Mouse (Mus musculus) ovary, postnatal 14 days (tissue): ENCODE measurements at regions not wholly inside any gene's neighbourhood (a gene's known extent, or its start where the extent isn't known, plus 50 kb on each side); places are given as distances from the start of the nearest gene placed in this dataset.
A peak's percentile ranks its signal among the peaks of the same experiment; 100 is the strongest.

Source experiments
- DNase-seq: peaks from one replicate; pipeline ENCODE4 v3.0.0; 2022; ENCODE audit warnings: low spot score

GRCm38 (mm10) chr16:76718147-76718546, 295.4 kb upstream of the Usp25 start:
- no peak for DNase-seq

DNA sequence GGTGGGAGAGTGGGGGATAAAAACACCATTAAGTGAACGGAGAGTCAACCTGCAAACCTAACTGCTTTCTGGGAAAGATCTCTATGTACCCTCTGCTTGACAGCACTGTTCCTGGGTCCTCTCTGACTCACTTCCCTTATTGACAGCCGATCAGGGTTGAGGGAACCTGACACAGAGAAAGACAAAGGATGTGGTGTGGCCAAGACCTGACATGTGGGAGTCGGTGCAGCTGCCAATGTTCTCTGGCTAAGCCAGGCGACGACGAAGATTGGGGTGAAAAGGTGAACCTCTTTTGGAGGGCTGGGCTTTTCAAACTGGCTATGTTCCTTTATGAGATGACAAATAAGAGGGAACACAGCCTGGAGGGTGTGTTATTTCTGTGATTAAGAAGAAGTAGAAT, 318.6 kb upstream of the Usp25 start:
- peak; percentile 8 for DNase-seq

DNA sequence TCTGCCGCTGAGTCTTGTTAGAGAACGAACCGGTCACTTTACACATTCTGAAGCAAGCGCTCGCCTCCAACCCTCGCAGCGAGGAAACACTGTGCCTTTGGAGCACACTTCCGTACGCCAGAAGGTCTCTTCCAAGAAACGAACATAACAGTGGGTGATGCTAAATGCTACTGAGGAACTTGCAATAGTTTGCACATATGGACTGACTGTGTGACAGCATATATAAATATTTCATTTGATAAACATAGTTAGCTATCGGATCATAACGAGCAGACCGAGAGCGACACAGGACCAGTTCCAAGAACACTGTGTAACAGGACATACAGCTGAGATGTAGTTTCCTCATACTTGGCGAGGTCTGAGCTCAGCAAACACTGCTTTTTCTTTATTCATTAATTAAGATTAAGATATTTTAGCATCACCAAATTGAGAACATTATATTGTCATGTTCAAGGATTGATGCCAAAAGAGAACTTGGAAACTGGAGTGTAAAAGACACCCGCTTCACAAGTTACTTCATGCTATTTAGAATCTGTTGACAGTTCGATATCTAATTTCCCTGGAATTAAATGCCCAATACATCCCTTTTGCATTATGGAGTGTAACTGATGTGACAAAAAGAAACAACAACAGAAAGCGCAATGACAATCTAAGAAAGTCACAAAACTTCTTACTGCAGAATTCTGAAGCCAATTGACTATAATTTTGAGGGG, 314.3 kb upstream of the Nrip1 start:
- no peak for DNase-seq

DNA sequence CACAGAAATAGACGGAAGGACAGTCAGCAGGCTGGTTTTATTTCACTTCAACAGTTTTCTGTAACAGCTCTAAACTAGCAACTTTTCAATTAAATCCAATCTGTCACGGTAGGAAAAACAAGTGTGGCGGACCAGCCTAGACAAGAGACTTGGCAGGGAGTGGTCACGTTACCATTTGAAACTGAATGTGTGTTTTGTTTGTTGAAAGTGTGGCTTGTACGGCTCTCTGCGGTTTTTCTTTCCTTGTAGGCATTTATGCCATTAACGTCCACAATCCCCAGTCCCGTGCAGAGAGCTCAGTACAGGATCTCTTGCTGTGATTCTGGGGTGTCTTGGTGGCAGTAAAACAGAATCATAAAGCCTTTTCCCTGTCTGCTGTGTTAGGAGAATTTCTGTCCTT, 311.9 kb upstream of the Nrip1 start:
- no peak for DNase-seq

DNA sequence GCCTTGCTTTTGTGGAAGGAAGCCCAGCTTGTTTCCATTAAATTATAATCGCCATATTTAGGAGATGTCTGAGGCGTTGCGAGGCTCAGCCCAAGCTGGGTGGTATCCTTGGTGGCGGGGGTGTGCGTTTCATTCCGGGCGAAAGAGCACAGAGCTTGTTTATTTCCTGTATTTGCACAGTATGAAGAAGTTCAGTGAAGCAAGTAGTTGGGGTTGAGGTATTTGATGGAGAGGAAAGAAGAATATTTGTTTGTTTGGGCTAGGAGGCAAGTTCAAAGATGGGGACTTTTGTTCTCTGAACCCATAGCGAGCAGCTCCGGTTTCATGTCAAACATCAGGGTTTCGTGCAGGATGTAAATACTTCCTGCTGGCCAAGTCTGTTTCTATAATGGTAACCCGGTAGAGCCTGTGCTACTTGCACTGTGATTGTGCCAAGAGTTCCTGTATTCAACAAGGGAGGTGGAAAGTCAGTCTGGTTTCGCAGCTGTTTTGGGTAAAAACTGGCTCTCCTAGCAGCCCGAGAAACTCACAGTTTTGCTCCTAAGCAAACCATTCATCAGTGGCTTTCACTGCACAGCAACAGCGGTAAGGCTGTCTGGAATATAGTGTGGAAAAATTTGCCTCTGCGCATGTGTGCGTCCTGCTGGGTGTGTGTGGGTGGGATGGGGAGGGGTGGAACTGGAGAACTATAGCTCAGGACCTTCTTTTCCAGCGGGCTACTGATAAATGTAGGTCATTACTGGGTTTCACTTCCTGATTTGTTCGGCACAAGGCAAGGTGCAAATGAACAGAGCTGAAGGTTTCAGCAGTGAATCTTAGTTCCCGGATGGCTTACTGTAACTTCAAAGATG, 306.7 kb upstream of the Nrip1 start:
- DNase-seq: peak; percentile 9

DNA sequence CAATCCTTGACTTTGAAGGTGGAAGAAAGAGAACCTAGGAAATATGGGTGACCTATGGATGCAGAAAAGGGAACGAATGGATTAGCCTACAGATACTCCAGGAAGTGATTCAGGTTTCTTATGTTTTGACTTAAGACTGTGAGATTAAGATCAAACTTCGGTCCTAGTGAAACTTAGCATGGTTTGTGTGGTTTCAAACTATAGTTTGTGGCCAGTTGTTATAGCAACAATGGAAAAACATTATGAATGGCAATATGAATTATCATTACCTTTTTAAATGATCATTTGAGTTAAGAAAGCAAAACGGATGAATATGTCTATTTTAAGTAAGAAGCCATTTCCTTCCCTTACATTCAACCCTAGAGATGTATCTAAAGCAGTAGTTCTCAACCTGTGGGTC, 305.3 kb upstream of the Nrip1 start:
- DNase-seq: no peak

- DNase-seq: no peak
These were observed 296.2 kb upstream of the Nrip1 start for GRCm38 (mm10) chr16:76669795-76670194.

DNA sequence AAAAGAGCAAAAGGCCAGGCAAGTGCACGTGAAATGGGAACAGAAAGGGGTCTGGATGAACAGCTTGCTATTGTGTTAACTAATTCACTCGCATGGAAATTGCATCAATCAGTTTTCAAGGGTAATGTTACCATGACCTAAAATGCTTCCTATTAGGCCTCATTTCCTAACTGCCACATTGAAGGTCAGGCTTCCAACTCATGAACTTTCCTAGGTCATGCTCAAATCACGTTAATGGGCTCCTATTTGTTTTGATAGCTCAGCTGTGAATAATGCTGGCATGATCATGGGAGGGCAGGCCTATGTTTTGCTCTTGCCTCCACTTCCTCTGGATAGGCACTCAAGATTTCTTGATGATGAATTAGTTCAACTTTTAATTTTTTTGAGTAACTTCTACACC, 293.4 kb upstream of the Nrip1 start:
- DNase-seq: no peak

GRCm38 (mm10) chr16:76655106-76655505, 281.5 kb upstream of the Nrip1 start:
- no peak for DNase-seq

DNA sequence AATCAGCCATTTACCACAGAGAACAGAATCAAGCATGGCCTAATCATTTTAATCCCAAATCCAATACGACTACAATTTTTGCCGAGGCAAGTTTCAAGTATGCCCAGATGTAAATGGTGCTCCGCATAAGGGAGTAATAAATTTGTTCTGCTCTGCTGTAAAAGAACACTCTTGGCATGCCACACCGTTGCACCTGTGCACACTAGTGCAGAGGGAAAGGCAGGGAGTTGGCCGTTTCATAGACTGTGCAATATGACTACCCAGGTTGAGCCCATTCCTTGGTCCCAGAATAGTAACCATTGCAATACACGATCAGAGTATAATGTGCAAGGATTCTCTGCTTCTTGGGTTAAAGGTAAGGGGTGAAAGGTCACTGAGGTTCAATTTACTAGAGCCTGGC, 270.7 kb upstream of the Nrip1 start:
- DNase-seq: no peak

DNA sequence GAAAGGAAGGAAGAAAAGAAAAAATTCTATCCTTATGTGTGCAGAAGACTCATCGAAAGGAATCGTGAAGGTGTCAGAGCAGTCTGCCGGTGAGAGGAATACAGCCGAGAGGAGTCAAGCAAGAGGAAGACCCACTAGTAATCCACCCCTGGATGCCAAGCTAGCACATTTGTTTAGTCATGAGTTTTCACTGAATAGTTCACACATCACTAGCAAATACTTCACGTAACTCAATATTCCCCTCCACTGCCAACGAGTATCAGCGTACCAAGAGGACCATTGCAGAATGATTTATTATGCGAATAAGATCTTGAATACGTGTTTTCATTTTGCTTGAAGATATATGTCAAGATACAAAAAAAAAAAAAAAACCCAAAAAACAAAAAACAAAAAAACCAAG, 270.2 kb upstream of the Nrip1 start:
- DNase-seq: no peak

DNA sequence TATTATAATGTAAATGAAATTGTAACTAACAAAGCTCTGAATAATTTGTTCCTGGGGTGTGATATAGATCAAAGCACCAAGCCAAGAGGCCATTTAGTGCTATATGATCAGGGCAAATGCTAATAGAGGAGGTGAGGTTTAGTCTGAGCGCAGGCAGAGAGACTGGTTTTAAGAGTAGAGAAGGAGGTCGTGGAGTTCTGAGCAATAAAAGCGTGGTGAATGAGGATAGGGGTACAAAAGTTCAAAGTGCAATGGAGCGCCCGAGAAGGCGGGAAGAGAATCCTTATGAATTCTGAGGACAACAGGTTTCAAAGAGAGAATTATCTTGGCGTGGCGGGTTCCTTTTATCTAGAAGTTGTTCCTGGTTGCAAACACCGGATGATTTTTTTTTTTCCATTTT, 261.5 kb upstream of the Nrip1 start:
- no peak for DNase-seq

- DNase-seq: no peak
These were observed 260.6 kb upstream of the Nrip1 start for GRCm38 (mm10) chr16:76634196-76634698.

GRCm38 (mm10) chr16:76626142-76626541, 252.5 kb upstream of the Nrip1 start:
- no peak for DNase-seq

DNA sequence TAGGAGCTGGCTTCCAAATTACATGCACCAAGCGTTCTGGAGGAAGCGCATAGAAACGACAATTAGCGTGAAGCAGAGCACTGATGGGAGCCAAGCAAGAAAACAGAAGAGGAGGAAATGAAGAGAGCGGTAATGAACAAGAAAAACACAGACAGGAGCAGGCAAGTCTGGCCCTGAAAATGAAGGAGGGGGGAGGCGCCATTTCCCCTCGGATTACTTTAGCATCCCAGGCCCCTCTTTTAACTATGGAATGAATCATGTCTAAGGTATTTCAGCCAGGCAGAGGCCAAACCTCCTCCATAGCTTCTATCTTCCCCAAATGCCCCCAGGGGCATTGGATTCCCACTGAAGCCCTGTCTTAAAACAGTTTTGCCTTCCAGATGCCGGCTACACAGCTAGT, 248.1 kb upstream of the Nrip1 start:
- no peak for DNase-seq

- no peak for DNase-seq
These were observed 244.7 kb upstream of the Nrip1 start for GRCm38 (mm10) chr16:76618295-76618694.

DNA sequence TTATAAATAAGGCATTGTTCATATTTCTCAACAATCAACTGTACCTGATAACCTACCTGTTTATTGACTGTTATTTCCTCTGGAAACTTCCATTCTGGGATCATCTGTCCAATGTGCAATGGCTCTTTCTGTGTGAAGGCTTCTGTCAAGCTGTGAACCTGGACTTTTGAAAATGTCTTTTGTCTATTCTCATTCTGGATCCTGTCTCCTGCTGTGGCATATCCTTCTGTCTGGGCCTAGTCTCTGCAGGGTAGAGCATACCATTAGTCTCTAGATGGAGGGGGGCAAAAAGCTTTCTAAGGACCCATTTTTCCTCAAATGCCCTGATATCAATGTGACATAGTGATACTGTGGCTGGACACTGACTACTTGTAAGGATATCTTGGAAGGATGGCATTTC, 237.4 kb upstream of the Nrip1 start:
- DNase-seq: no peak

DNA sequence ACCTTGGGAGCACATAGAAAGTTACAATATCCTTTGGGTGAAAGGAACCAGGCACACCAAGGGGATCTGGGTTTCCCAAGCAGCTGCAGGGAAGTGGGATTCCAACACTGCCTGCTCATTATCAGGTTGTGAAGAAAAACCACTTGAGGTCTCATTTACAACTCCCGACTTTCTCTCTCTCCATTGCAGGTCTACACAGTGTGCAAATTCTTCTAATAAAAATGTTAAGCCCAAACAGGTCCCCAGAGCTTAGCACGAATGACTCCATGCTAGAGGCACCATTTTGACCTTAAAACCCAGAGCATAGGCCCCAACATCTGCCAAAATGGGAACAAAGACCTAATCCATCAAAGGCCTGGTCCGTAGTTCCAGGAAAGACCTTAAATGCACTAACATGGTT, 231.3 kb upstream of the Nrip1 start:
- no peak for DNase-seq

- no peak for DNase-seq
These were observed 230.2 kb upstream of the Nrip1 start for GRCm38 (mm10) chr16:76603846-76604258.

GRCm38 (mm10) chr16:76603431-76603830, 229.8 kb upstream of the Nrip1 start:
- DNase-seq: no peak

GRCm38 (mm10) chr16:76600131-76600530, 226.5 kb upstream of the Nrip1 start:
- DNase-seq: peak; percentile 17

- no peak for DNase-seq
These were observed 218.5 kb upstream of the Nrip1 start for GRCm38 (mm10) chr16:76591956-76592768.

- DNase-seq: no peak
These were observed 216.2 kb upstream of the Nrip1 start for GRCm38 (mm10) chr16:76589791-76590190.
